Mouse (Mus musculus) hindlimb bud, embryonic 11.5 days (tissue): ENCODE measurements around the gene Mapk7.

Source experiments
- DNase-seq: peaks from one replicate; pipeline ENCODE4 v3.0.0-alpha.2; 2012; ENCODE audit warnings: low read depth, low spot score; ENCODE audit errors: extremely low spot score

The Mapk7 gene

GRCm38 (mm10) chr11:61469317-61469917 is 24.8 kb downstream of the Mapk7 start:
- no peak for DNase-seq

GRCm38 (mm10) chr11:61468534-61468933 is 25.7 kb downstream of the Mapk7 start:
- DNase-seq, result no peak

GRCm38 (mm10) chr11:61465422-61465821 is 28.8 kb downstream of the Mapk7 start:
- DNase-seq, result no peak

GRCm38 (mm10) chr11:61464071-61464470 is 30.1 kb downstream of the Mapk7 start:
- no peak for DNase-seq

GRCm38 (mm10) chr11:61449499-61450292 is 44.5 kb downstream of the Mapk7 start:
- no peak for DNase-seq

- no peak for DNase-seq
Measured at GRCm38 (mm10) chr11:61448599-61449225, 45.5 kb downstream of the Mapk7 start.

- DNase-seq, result no peak
Measured at GRCm38 (mm10) chr11:61448041-61448440, 46.2 kb downstream of the Mapk7 start.

GRCm38 (mm10) chr11:61447296-61447695 is 46.9 kb downstream of the Mapk7 start:
- DNase-seq, result no peak

GRCm38 (mm10) chr11:61443807-61444206 is 50.4 kb downstream of the Mapk7 start:
- no peak for DNase-seq

GRCm38 (mm10) chr11:61441670-61442069 is 52.5 kb downstream of the Mapk7 start:
- no peak for DNase-seq

- DNase-seq, result no peak
Measured at GRCm38 (mm10) chr11:61440416-61440815, 53.8 kb downstream of the Mapk7 start.

GRCm38 (mm10) chr11:61439170-61439569 is 55.0 kb downstream of the Mapk7 start:
- DNase-seq, result no peak
